Mouse (Mus musculus) ES-E14 (cell line): ENCODE data around the gene Syngap1. TPM values are rescaled to one million over a fixed set of nuclear protein-coding genes. Genes with fewer than 3 reads are reported as not detected.

ENCODE experiments used
- DNase-seq: peaks from one replicate; pipeline ENCODE4 v3.0.0-alpha.2; 2013; ENCODE audit warnings: low read depth, low spot score
- H3K27ac ChIP-seq: 2 replicates; pipeline ENCODE4 v1.5.1; 2012; ENCODE audit warnings: low read depth, mild to moderate bottlenecking, low read length, moderate library complexity, mixed read lengths; ENCODE audit not compliant: poor library complexity, insufficient read depth, severe bottlenecking
- H3K36me3 ChIP-seq: 2 replicates; pipeline ENCODE4 v1.6.1; 2012; ENCODE audit warnings: mild to moderate bottlenecking, low read length, moderate library complexity, mixed read lengths; ENCODE audit not compliant: control insufficient read depth, poor library complexity, insufficient read depth, severe bottlenecking
- H3K4me1 ChIP-seq, 2 experiments: fragments of 150-350 bp in 1 of 2; sonication (generic) in 1 of 2; 2 replicates each; pipeline ENCODE4 v1.6.1; 2012; ENCODE audit warnings: low read length in 2 of 2, mild to moderate bottlenecking in 1 of 2, mixed read lengths in 1 of 2; ENCODE audit not compliant: control insufficient read depth in 2 of 2, insufficient read depth in 2 of 2, poor library complexity in 1 of 2
- H3K4me3 ChIP-seq, 2 experiments: fragments of 150-350 bp in 1 of 2; sonication (generic) in 1 of 2; 2 replicates each; pipeline ENCODE4 v1.5.1; 2012; ENCODE audit warnings: low read length in 2 of 2, low read depth in 1 of 2, mild to moderate bottlenecking in 1 of 2, mixed read lengths in 1 of 2; ENCODE audit not compliant: insufficient read depth in 1 of 2, poor library complexity in 1 of 2, severe bottlenecking in 1 of 2
- H3K9ac ChIP-seq: 2 replicates; pipeline ENCODE4 v1.6.1; 2012; ENCODE audit warnings: low read depth, mild to moderate bottlenecking, low read length, mixed read lengths; ENCODE audit not compliant: poor library complexity, insufficient read depth, severe bottlenecking
- H3K9me3 ChIP-seq: fragments of 150-350 bp; sonication (generic); 2 replicates; pipeline ENCODE4 v1.6.1; 2012; ENCODE audit warnings: low read depth, mild to moderate bottlenecking, low read length; ENCODE audit not compliant: control insufficient read depth, insufficient read depth
- CHD2 ChIP-seq: IDR thresholded peaks from 2 replicates; pipeline ENCODE4 v1.6.1; 2014; ENCODE audit warnings: mild to moderate bottlenecking, low read depth, low read length, inconsistent platforms
- HCFC1 ChIP-seq: IDR thresholded peaks from 2 replicates; pipeline ENCODE4 v1.6.1; 2012; ENCODE audit warnings: low read length, inconsistent platforms, borderline replicate concordance; ENCODE audit not compliant: insufficient read depth
- MAFK ChIP-seq: IDR thresholded peaks from 2 replicates; pipeline ENCODE4 v1.6.1; 2014; ENCODE audit warnings: mild to moderate bottlenecking, low read depth, low read length, inconsistent platforms; ENCODE audit not compliant: insufficient read depth
- ZC3H11A ChIP-seq: IDR thresholded peaks from 2 replicates; pipeline ENCODE4 v1.6.1; 2012; ENCODE audit warnings: low read depth, mild to moderate bottlenecking, inconsistent platforms, low read length, borderline replicate concordance
- ZNF384 ChIP-seq: IDR thresholded peaks from 2 replicates; pipeline ENCODE4 v1.6.1; 2012; ENCODE audit warnings: low read depth, low read length, inconsistent platforms
- in situ Hi-C, 2 experiments: fragments of 600-800 bp; cut with MboI; formaldehyde crosslinking; loops; one replicate each; pipeline ENCODE4 v1.15.1; 2025; ENCODE audit warnings: low sequenced_read_pairs in 2 of 2, inconsistent platforms in 1 of 2; ENCODE audit not compliant: unreplicated experiment in 2 of 2
- total RNA-seq: library from RNA; depleted of rRNA; stranded (reverse); fragments of 300-350 nt; gene quantifications from 2 replicates; pipeline ENCODE4 v1.2.3, GENCODE M21; 2012

Gene Syngap1
- total RNA-seq, 1 experiment = 6.6 TPM

- Histone ChIP-seq H3K9ac (no peak overlapping the region), H3K4me3 (no peak overlapping the region), H3K9me3 (no peaks in the 10 kb centered on the region), H3K36me3 (peaks cover 16% of the 10 kb centered on the region), H3K4me1 (peaks cover 0 to 2% of the 10 kb centered on the region in 2 experiments; a peak in 1 of 4 replicates), H3K27ac (no peak overlapping the region)
- DNase-seq = no peak
- TF ChIP-seq ZC3H11A (no peak), MAFK (no peak), ZNF384 (no peak), HCFC1 (no peak), CHD2 (no peak)
- in situ Hi-C loops = no loop called here
Measured at GRCm38 (mm10) chr17:26979426-26979825, 38.4 kb downstream of the Syngap1 start.

GRCm38 (mm10) chr17:26981050-26981449, 40.0 kb downstream of the Syngap1 start:
- Histone ChIP-seq H3K36me3 (peaks cover 8% of the 10 kb centered on the region), H3K4me1 (no peaks in the 10 kb centered on the region), H3K9ac (no peak overlapping the region), H3K27ac (no peak overlapping the region), H3K9me3 (no peaks in the 10 kb centered on the region), H3K4me3 (no peak overlapping the region)
- in situ Hi-C loops = no loop called here
- no peak for DNase-seq
- TF ChIP-seq ZNF384 (no peak), ZC3H11A (no peak), MAFK (no peak), CHD2 (no peak), HCFC1 (no peak)

GRCm38 (mm10) chr17:26983382-26983781, 42.3 kb downstream of the Syngap1 start:
- Histone ChIP-seq H3K4me3 (no peak overlapping the region), H3K36me3 (no peaks in the 10 kb centered on the region; the same call in 1 of the 2 replicates), H3K9me3 (no peaks in the 10 kb centered on the region), H3K4me1 (no peaks in the 10 kb centered on the region), H3K9ac (no peak overlapping the region), H3K27ac (no peak overlapping the region)
- no peak for DNase-seq
- TF ChIP-seq CHD2 (no peak), MAFK (no peak)
- in situ Hi-C loops = no loop called here

GRCm38 (mm10) chr17:26985503-26986179, 44.6 kb downstream of the Syngap1 start:
- no peak for TF ChIP-seq CHD2
- no peak for TF ChIP-seq ZNF384
- no peak for TF ChIP-seq ZC3H11A
- TF ChIP-seq MAFK = no peak
- no peak for TF ChIP-seq HCFC1
- Histone ChIP-seq H3K36me3 (no peaks in the 10 kb centered on the region; the same call in 1 of the 2 replicates), H3K9me3 (no peaks in the 10 kb centered on the region), H3K4me3 (no peak overlapping the region), H3K27ac (no peak overlapping the region), H3K4me1 (0 out of 4 replicates have a peak, but pooled peaks cover 0 to 1% of the 10 kb centered on the region in 2 experiments), H3K9ac (no peak overlapping the region)
- in situ Hi-C loops = no loop called here
- no peak for DNase-seq

- no peak overlapping the region for H3K9ac ChIP-seq
- no peak overlapping the region for H3K4me3 ChIP-seq
- H3K27ac ChIP-seq = no peak overlapping the region
- peaks cover 2 to 5% of the 10 kb centered on the region in 2 experiments; a peak in 1 of 4 replicates for H3K4me1 ChIP-seq
- H3K36me3 ChIP-seq = no peaks in the 10 kb centered on the region
- TF ChIP-seq ZC3H11A (no peak), MAFK (no peak), HCFC1 (no peak), ZNF384 (no peak), CHD2 (no peak)
- DNase-seq = no peak
- no peaks in the 10 kb centered on the region for H3K9me3 ChIP-seq
- in situ Hi-C loops = no loop called here
Measured at GRCm38 (mm10) chr17:26990521-26990920, 49.5 kb downstream of the Syngap1 start.
